Mouse (Mus musculus) c-Kit-negative CD71-positive TER-119-positive erythroid progenitor cells, embryonic 14.5 days (primary cell): Measurements from ENCODE around the gene Gm9008.
"Not testable (repeated sequence)": the region's sequence is repeated elsewhere in the genome, so short reads cannot be mapped to it uniquely, and the experiment has no call there.

Source experiments
- DNase-seq: peaks from one replicate; pipeline ENCODE4 v3.0.0-alpha.2; 2013; ENCODE audit warnings: low read depth, low spot score

Gene Gm9008

GRCm38 (mm10) chr6:76497054-76497835, at the start of gene Gm9008:
Gm9008 (minus strand) TSS chr6:76497784.
- DNase-seq = not testable (repeated sequence)

- no peak for DNase-seq
These were observed 24.5 kb upstream of the Gm9008 start for GRCm38 (mm10) chr6:76521975-76522641.

- no peak for DNase-seq
These were observed 12.6 kb upstream of the Gm9008 start for GRCm38 (mm10) chr6:76510200-76510599.

GRCm38 (mm10) chr6:76496335-76496734, 1.2 kb downstream of the Gm9008 start:
- not testable (repeated sequence) for DNase-seq

GRCm38 (mm10) chr6:76468194-76468593, 29.4 kb downstream of the Gm9008 start:
- no peak for DNase-seq
